Mouse (Mus musculus): ENCODE measurements around the gene Klhl23. TPM values are rescaled to one million over a fixed set of nuclear protein-coding genes. Genes with fewer than 3 reads are reported as not detected.
A peak's percentile ranks its signal among the peaks of the same experiment; 100 is the strongest.

The Klhl23 gene
- polyA plus RNA-seq, 2 experiments from 2014 or later: 0.34 TPM; not detected in 1

GRCm38 (mm10) chr2:69830116-69830515 lies 8.4 kb downstream of the Klhl23 start:
- no peak for ATAC-seq

GRCm38 (mm10) chr2:69837244-69837967 lies 15.7 kb downstream of the Klhl23 start:
- ATAC-seq: no peak

- ATAC-seq: no peak
These were observed 16.3 kb downstream of the Klhl23 start for GRCm38 (mm10) chr2:69837996-69838395.

GRCm38 (mm10) chr2:69838707-69839106 lies 17.0 kb downstream of the Klhl23 start:
- no peak for ATAC-seq

- no peak for ATAC-seq
These were observed 18.5 kb downstream of the Klhl23 start for GRCm38 (mm10) chr2:69840261-69840660.

GRCm38 (mm10) chr2:69849215-69849614 lies 27.5 kb downstream of the Klhl23 start:
- no peak for ATAC-seq

GRCm38 (mm10) chr2:69851427-69852058 lies 29.8 kb downstream of the Klhl23 start:
- no peak for ATAC-seq

- no peak for ATAC-seq
These were observed 34.6 kb downstream of the Klhl23 start for GRCm38 (mm10) chr2:69856392-69856791.

GRCm38 (mm10) chr2:69857882-69858281 lies 36.1 kb downstream of the Klhl23 start:
- no peak for ATAC-seq

GRCm38 (mm10) chr2:69860972-69861452 lies 39.3 kb downstream of the Klhl23 start:
- peak; percentile 45 for ATAC-seq

GRCm38 (mm10) chr2:69861485-69862091 lies 39.8 kb downstream of the Klhl23 start, which contains the start of gene Ssb:
Gene Ssb, plus strand, starts transcription at chr2:69861562.
- ATAC-seq: peak; percentile 75

- peak; percentile 16 for ATAC-seq
These were observed 40.4 kb downstream of the Klhl23 start for GRCm38 (mm10) chr2:69862117-69862657.

GRCm38 (mm10) chr2:69883990-69884391 lies 62.2 kb downstream of the Klhl23 start:
- no peak for ATAC-seq

GRCm38 (mm10) chr2:69884581-69884980 lies 62.8 kb downstream of the Klhl23 start:
- ATAC-seq: no peak

- ATAC-seq: peak; percentile 5
These were observed 63.3 kb downstream of the Klhl23 start for GRCm38 (mm10) chr2:69885050-69885449.

GRCm38 (mm10) chr2:69885451-69886305 lies 63.9 kb downstream of the Klhl23 start, which contains the start of gene Mettl5:
Gene Mettl5, minus strand, starts transcription at chr2:69885615.
- ATAC-seq: peak; percentile 98

Other genes starting within 250 kb of the Klhl23 start
- under 1 TPM in 1 of 2 experiments, not detected in 1; 0.44 TPM for gene Lrp2, start 235.9 kb upstream of the Klhl23 start, polyA plus RNA-seq (2017; shearing (Covaris generic))
- gene Bbs5, start 174.8 kb upstream of the Klhl23 start, polyA plus RNA-seq (2017; shearing (Covaris generic)): under 1 TPM; 0.62 to 0.70 TPM
- not detected for gene Klhl41, start 151.8 kb upstream of the Klhl23 start, polyA plus RNA-seq (2017; shearing (Covaris generic))
- 10 to 100 TPM in 1 of 2 experiments, 1 to 10 TPM in 1; 8.4 to 10.6 TPM for gene Fastkd1, start 108.4 kb upstream of the Klhl23 start, polyA plus RNA-seq (2017; shearing (Covaris generic))
- 100 to 1,000 TPM; 176 to 203 TPM for gene Ppig, start 99.4 kb upstream of the Klhl23 start, polyA plus RNA-seq (2017; shearing (Covaris generic))
- 1 to 10 TPM; 3.8 to 4.7 TPM for gene Ccdc173, start 32.4 kb upstream of the Klhl23 start, polyA plus RNA-seq (2017; shearing (Covaris generic))
- gene Phospho2, start 32.3 kb upstream of the Klhl23 start, polyA plus RNA-seq (2017; shearing (Covaris generic)): 10 to 100 TPM; 44.8 to 47.8 TPM
- gene Ssb, start 39.6 kb downstream of the Klhl23 start, polyA plus RNA-seq (2017; shearing (Covaris generic)): 100 to 1,000 TPM; 313 to 322 TPM
- gene Mettl5, start 63.7 kb downstream of the Klhl23 start, polyA plus RNA-seq (2017; shearing (Covaris generic)): 10 to 100 TPM; 57.9 to 63.0 TPM
- 10 to 100 TPM; 13.1 to 16.7 TPM for gene Ubr3, start 75.3 kb downstream of the Klhl23 start, polyA plus RNA-seq (2017; shearing (Covaris generic))
- gene Myo3b, start 217.2 kb downstream of the Klhl23 start, polyA plus RNA-seq (2017; shearing (Covaris generic)): 10 to 100 TPM in 1 of 2 experiments, 1 to 10 TPM in 1; 8.3 to 12.4 TPM